Mouse (Mus musculus) bone marrow macrophage, adult 2 months (primary cell): ENCODE measurements at regions not wholly inside any gene's neighbourhood (a gene's known extent, or its start where the extent isn't known, plus 50 kb on each side); places are given as distances from the start of the nearest gene placed in this dataset.

ENCODE experiments used
- H3K27ac ChIP-seq: 2 replicates; pipeline ENCODE4 v1.5.1; 2012; ENCODE audit warnings: low read depth, low read length; ENCODE audit not compliant: insufficient read depth
- H3K4me1 ChIP-seq: 2 replicates; pipeline ENCODE4 v1.6.1; 2012; ENCODE audit warnings: low read length; ENCODE audit not compliant: control insufficient read depth, insufficient read depth
- H3K4me3 ChIP-seq: 2 replicates; pipeline ENCODE4 v1.5.1; 2012; ENCODE audit warnings: mild to moderate bottlenecking, low read length, moderate library complexity; ENCODE audit not compliant: insufficient read depth
- CTCF ChIP-seq: IDR thresholded peaks from 2 replicates; pipeline ENCODE4 v1.5.1; 2012; ENCODE audit warnings: low read depth, mild to moderate bottlenecking, low read length, moderate library complexity
- POLR2A ChIP-seq: IDR thresholded peaks from 2 replicates; pipeline ENCODE4 v1.6.1; 2012; ENCODE audit warnings: mild to moderate bottlenecking, low read depth, low read length, borderline replicate concordance

- no peak overlapping the region for H3K4me3 ChIP-seq
- no peak for TF ChIP-seq CTCF
- no peak for TF ChIP-seq POLR2A
- no peak overlapping the region for H3K27ac ChIP-seq
- H3K4me1 ChIP-seq = no peaks in the 10 kb centered on the region
These were observed 858.8 kb downstream of the Gsdmc2 start for GRCm38 (mm10) chr15:62986147-62986546.

DNA sequence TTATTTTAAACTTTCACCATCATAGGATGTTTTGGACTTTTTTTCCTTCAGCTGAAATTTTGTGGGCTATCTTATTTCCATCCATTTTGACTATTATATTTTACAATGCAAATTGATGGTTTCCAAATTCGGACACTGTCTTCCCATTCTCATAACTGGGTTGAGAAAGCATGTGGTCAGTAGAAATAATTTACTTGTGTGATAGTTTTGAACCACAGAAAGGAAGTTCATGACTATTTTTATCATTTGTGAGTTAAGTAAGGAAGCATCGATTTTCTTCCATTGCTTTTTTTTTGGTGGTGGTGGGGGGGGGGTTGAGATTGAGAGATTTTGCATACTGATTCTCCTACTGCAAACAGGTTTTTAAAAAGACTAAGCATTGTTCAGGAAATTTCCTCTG, 874.4 kb downstream of the Gsdmc2 start:
- TF ChIP-seq CTCF (no peak), POLR2A (no peak)
- no peaks in the 10 kb centered on the region for H3K4me1 ChIP-seq
- no peak overlapping the region for H3K27ac ChIP-seq
- no peak overlapping the region for H3K4me3 ChIP-seq

DNA sequence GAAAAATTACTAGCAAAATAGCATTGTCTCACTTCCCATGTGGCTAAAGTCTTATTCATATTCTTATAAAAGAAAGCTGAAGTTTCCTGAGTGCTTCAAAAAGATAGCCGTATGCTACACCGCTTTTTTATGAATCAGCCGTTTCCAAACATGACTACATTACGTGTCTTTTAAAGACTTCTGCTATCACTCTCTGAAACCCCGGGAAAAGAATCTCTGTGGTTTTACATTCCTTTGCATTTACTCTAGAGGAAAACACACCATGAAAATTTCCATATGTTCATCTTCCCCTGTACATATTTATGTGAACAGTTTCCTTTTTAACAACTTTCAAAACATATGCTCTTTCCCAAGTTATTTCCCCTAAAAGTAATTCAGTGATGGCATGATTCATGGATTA, 882.3 kb downstream of the Gsdmc2 start:
- no peaks in the 10 kb centered on the region for H3K4me1 ChIP-seq
- no peak overlapping the region for H3K4me3 ChIP-seq
- TF ChIP-seq CTCF (no peak), POLR2A (no peak)
- no peak overlapping the region for H3K27ac ChIP-seq

DNA sequence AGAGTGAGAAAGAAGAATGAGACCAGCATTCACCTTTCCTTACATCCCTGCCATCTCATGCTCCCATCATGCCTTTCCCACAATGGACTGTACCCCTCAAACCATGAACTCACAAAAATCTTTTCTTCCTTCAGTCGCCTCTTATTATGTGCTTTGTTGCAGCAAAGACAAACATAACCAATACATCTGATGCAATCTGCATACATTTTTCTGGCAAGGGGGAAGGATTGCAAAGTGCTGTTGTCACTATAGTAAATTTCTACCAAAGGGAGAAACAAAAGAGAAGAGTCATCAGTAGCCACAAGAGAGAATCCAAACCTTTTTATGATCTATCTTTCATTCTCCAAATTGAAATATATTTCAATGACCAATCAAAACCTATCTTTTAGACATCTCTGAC, 884.4 kb downstream of the Gsdmc2 start:
- H3K4me3 ChIP-seq = no peak overlapping the region
- H3K27ac ChIP-seq = no peak overlapping the region
- TF ChIP-seq CTCF (no peak), POLR2A (no peak)
- H3K4me1 ChIP-seq = no peaks in the 10 kb centered on the region

DNA sequence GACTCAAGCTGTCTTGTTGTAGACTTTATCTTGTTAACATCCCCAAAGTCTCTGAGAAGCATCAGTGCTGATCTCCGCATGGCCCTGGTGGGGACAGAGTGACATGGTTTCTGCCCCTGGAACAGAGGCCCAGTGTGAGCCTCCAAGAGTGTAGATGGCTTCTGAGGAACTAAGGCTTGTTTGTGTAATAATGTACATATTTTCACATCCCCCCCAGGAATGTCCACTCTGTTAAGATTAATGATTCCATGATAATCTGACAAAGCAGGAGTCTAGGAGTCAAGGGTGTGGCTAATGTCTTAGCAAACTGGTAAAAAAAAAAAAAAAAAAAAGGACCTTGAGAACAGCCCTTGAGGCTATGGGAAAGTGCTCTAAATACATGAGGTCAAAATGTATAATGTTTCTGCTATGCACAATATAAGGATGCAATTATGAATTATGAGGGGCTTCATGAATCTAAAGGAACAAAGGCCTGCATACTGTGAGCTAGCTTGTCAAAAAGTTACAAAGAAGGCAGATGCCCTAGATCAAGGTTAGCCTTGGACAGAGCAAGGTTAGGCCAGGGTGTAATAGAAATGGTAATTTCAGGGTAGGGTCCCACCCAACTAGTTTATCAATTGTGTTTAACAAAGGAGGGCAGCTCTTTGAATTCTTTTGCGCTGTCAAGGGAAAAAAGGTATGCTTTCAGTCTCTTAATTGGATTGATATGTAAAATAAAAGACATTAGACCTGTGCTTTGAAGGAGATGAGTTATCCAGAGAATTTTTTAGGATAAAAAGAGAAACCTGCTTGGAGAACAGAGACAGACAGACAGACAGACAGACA, 886.3 kb downstream of the Gsdmc2 start:
- Histone ChIP-seq H3K27ac (no peak overlapping the region), H3K4me1 (no peaks in the 10 kb centered on the region), H3K4me3 (no peak overlapping the region)
- no peak for TF ChIP-seq POLR2A
- no peak for TF ChIP-seq CTCF

DNA sequence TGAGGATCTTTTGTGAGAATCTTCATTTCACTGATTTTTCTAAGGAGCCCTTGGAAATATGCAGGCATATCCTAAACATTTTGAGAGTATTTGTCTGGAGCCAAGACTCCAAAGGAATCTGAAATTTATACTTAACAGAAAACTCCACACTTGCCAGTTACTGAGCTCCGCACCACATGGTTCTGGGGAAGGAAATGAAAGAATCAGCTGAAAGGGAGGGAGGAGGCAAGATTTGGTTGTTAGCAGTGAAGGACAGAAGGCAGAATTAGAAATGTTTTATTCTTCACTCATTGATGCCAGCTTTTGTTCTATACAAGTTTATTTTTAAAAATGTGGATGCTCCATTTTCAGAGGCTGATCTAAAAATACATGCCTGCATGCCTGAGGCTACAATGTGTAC, 890.1 kb downstream of the Gsdmc2 start:
- Histone ChIP-seq H3K4me1 (no peaks in the 10 kb centered on the region), H3K27ac (no peak overlapping the region), H3K4me3 (no peak overlapping the region)
- TF ChIP-seq POLR2A (no peak), CTCF (no peak)

GRCm38 (mm10) chr15:62954322-62954820, 890.6 kb downstream of the Gsdmc2 start:
- Histone ChIP-seq H3K4me1 (no peaks in the 10 kb centered on the region), H3K4me3 (no peak overlapping the region), H3K27ac (no peak overlapping the region)
- TF ChIP-seq POLR2A = no peak
- no peak for TF ChIP-seq CTCF

DNA sequence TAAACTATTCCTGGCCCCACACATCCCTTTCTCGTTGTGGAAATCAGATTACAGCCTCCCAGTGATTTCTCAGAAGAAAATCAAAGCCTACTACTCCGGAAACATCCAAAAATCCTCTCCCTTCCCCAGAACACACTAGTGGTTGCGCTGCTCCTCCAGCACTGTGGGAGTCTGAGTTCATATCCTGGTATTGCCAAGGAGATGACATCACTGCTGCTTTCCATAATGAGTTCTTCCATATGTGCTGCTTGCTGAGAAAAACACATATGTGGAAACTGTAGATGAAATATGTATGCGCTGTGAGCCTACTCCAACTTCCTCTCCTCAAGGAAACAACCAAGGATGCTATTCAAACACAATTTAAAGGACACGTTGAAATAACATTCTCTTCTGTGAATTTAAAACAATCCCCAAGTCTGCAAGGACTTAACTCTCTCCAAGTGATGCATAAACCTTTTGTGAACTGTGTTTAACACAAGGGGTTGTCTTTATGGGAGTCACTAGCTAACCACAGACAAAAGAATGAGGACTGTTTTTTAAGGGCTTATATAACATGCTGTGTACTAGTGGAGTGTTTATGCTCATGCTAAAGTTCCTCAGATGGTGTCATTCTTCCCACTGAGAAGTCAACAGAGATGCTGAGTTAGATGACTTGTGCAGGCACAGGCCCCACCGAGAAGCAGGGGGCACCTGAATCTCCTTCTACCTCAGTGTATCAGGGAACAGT, 891.6 kb downstream of the Gsdmc2 start:
- TF ChIP-seq CTCF (no peak), POLR2A (no peak)
- no peak overlapping the region for H3K4me3 ChIP-seq
- no peak overlapping the region for H3K27ac ChIP-seq
- no peaks in the 10 kb centered on the region for H3K4me1 ChIP-seq

- Histone ChIP-seq H3K4me1 (no peaks in the 10 kb centered on the region), H3K27ac (no peak overlapping the region), H3K4me3 (no peak overlapping the region)
- TF ChIP-seq CTCF (no peak), POLR2A (no peak)
These were observed 892.3 kb downstream of the Gsdmc2 start for GRCm38 (mm10) chr15:62952487-62953214.

- H3K4me3 ChIP-seq = no peak overlapping the region
These were observed 905.6 kb downstream of the Gsdmc2 start for GRCm38 (mm10) chr15:62939416-62939815.

More at GRCm38 (mm10) chr15:62939416-62939815, 905.6 kb downstream of the Gsdmc2 start:
- TF ChIP-seq CTCF (no peak), POLR2A (no peak)
- Histone ChIP-seq H3K27ac (no peak overlapping the region), H3K4me1 (no peaks in the 10 kb centered on the region)
